10 mouse cellular contexts compared by ENCODE assay signal in genomic region chr8:48450397-48451246, GRCm38 (mm10).
DNase-seq lines count a peak whose midpoint lies in the region; ATAC-seq and TF ChIP-seq lines count a peak whose summit lies in the region.
"Had no signal": no experiment of that assay in that cellular context is flagged by ENCODE, and none has a peak within 500 bp of the region (broad histone marks: within the 10 kb centered on the region; RNA-seq: fewer than 3 reads in every experiment).

No protein-coding gene starts in this region.

- H3K9me3 ChIP-seq in heart, embryonic 10.5 days = no peaks in the 10 kb centered on the region
- no peaks in the 10 kb centered on the region for H3K9me3 ChIP-seq in forebrain, embryonic 16.5 days (ENCODE audit: control insufficient read depth, low read length)
- no peaks in the 10 kb centered on the region for H3K9me3 ChIP-seq in hindbrain, postnatal 0 days (ENCODE audit: low read length)
- H3K9me3 ChIP-seq: neural tube, embryonic 12.5 days had no signal

- peak; percentile 93 for DNase-seq in heart, adult 11 months
- DNase-seq in heart, embryonic 10.5 days (ENCODE audit: low spot score) = no peak
- DNase-seq in Muller cell, postnatal 12 days (ENCODE audit: inconsistent ontology term) = peak; percentile 64
- no peak for DNase-seq in hindbrain, postnatal 0 days (ENCODE audit: low spot score)
- DNase-seq in kidney, adult 8-10 months = no peak
- no peak for DNase-seq in ovary, postnatal 36 days (ENCODE audit: low spot score)
- DNase-seq: kidney, adult 11 months had no signal

- peak; percentile 24; the same call in 1 of the 2 replicates for ATAC-seq in forebrain, embryonic 16.5 days
- no peak for ATAC-seq in hindbrain, postnatal 0 days
- ATAC-seq in erythroblast, adult 5-6 weeks (replicated peaks; ENCODE audit: low FRiP score, poor library complexity, severe bottlenecking) = no peak

- H3K4me2 ChIP-seq in forebrain, embryonic 16.5 days (ENCODE audit: low read length) = peak overlapping the region; percentile 24; the same call in 1 of the 2 replicates
- no peak overlapping the region; the same call in 1 of the 2 replicates for H3K4me2 ChIP-seq in hindbrain, postnatal 0 days (ENCODE audit: low read depth, low read length)
- H3K4me2 ChIP-seq: neural tube, embryonic 12.5 days had no signal

- H3K9ac ChIP-seq in forebrain, embryonic 16.5 days (replicated peaks; ENCODE audit: low read depth, low read length) = no peak overlapping the region
- H3K9ac ChIP-seq in hindbrain, postnatal 0 days (replicated peaks; ENCODE audit: low read length) = no peak overlapping the region
- H3K9ac ChIP-seq: neural tube, embryonic 12.5 days had no signal

- no peaks in the 10 kb centered on the region for H3K36me3 ChIP-seq in heart, embryonic 10.5 days
- no peaks in the 10 kb centered on the region for H3K36me3 ChIP-seq in forebrain, embryonic 16.5 days (ENCODE audit: control insufficient read depth, insufficient read depth)
- H3K36me3 ChIP-seq in hindbrain, postnatal 0 days (ENCODE audit: insufficient read depth, low read length) = no peaks in the 10 kb centered on the region
- H3K36me3 ChIP-seq: neural tube, embryonic 12.5 days had no signal

- H3K4me1 ChIP-seq in heart, embryonic 10.5 days = peaks cover 29% of the 10 kb centered on the region
- H3K4me1 ChIP-seq in forebrain, embryonic 16.5 days (replicated peaks; ENCODE audit: control insufficient read depth, insufficient read depth, low read length) = peaks cover 18% of the 10 kb centered on the region
- H3K4me1 ChIP-seq in hindbrain, postnatal 0 days (ENCODE audit: insufficient read depth, low read length) = no peaks in the 10 kb centered on the region

- WGBS in heart, embryonic 10.5 days = 65% methylated on average over 23 of the region's 23 CpGs
- 44% methylated on average over 23 of the region's 23 CpGs for WGBS in forebrain, embryonic 16.5 days
- WGBS in hindbrain, postnatal 0 days = 62% methylated on average over 23 of the region's 23 CpGs

- no peak for TF ChIP-seq CTCF in hindbrain, postnatal 0 days (IDR thresholded peaks at IDR 0.05; ENCODE audit: low read depth)

- no peak overlapping the region for H3K4me3 ChIP-seq in heart, embryonic 10.5 days
- no peak overlapping the region for H3K4me3 ChIP-seq in forebrain, embryonic 16.5 days (replicated peaks; ENCODE audit: low read length)
- no peak overlapping the region for H3K4me3 ChIP-seq in hindbrain, postnatal 0 days (ENCODE audit: low read length)
- H3K4me3 ChIP-seq: neural tube, embryonic 12.5 days had no signal

- H3K27ac ChIP-seq in heart, embryonic 10.5 days = no peak overlapping the region
- H3K27ac ChIP-seq in forebrain, embryonic 16.5 days (ENCODE audit: low read length) = no peak overlapping the region
- 0 out of 2 replicates have a peak overlapping the region, but pooled peaks have one; percentile 32 for H3K27ac ChIP-seq in hindbrain, postnatal 0 days
- H3K27ac ChIP-seq: neural tube, embryonic 12.5 days had no signal

- H3K27me3 ChIP-seq in heart, embryonic 10.5 days (ENCODE audit: insufficient read depth, poor library complexity, severe bottlenecking) = no peaks in the 10 kb centered on the region
- H3K27me3 ChIP-seq in forebrain, embryonic 16.5 days (replicated peaks; ENCODE audit: control insufficient read depth, insufficient read depth, low read length) = 0 out of 2 replicates have a peak, but pooled peaks cover 2% of the 10 kb centered on the region
- no peaks in the 10 kb centered on the region for H3K27me3 ChIP-seq in hindbrain, postnatal 0 days (ENCODE audit: insufficient read depth, low read length)
- H3K27me3 ChIP-seq: neural tube, embryonic 12.5 days had no signal

Comparison
In these comparisons a context has a peak if more than half of its experiments do, and no peak if none do; other contexts are left out.
1. DNase-seq: peak in heart, adult 11 months (single experiment) and Muller cell, postnatal 12 days (single experiment); none in heart, embryonic 10.5 days (single experiment), hindbrain, postnatal 0 days (single experiment), kidney, adult 8-10 months (0 of 2) and ovary, postnatal 36 days (single experiment).